In genomic region chr13:7170035-7170434, GRCm38 (mm10) we compare ENCODE assay signal across 5 mouse cellular contexts.
DNase-seq lines count a peak whose midpoint lies in the region; TF ChIP-seq lines count a peak whose summit lies in the region.
"Not testable (repeated sequence)": the region's sequence is repeated elsewhere in the genome, so short reads cannot be mapped to it uniquely, and the experiment has no call there.

No protein-coding gene starts in this region.

- 0 out of 2 replicates have a peak, but pooled peaks have one; percentile 46 for TF ChIP-seq EP300 in ES-Bruce4 (IDR thresholded peaks at IDR 0.05; ENCODE audit: insufficient read depth, low read depth, low read length)

- H3K4me3 ChIP-seq in ES-Bruce4 (ENCODE audit: low read depth, low read length); ES-E14 (ENCODE audit: insufficient read depth in 1 of 2, low read depth in 1 of 2, low read length in 2 of 2, poor library complexity in 1 of 2, severe bottlenecking in 1 of 2): not testable (repeated sequence)

- in situ Hi-C loops in ES-E14 (cut with MboI; ENCODE audit: low sequenced_read_pairs in 2 of 2, unreplicated experiment in 2 of 2), result not testable (repeated sequence)

- peak overlapping the region; percentile 99 for H3K27ac ChIP-seq in ES-Bruce4 (ENCODE audit: insufficient read depth, low read length)
- not testable (repeated sequence) for H3K27ac ChIP-seq in ES-E14 (ENCODE audit: insufficient read depth, low read depth, low read length, poor library complexity, severe bottlenecking)

- H3K27me3 ChIP-seq in ES-Bruce4 (ENCODE audit: control insufficient read depth, insufficient read depth, low read length, poor library complexity, severe bottlenecking), result not testable (repeated sequence)

- peaks cover 29% of the 10 kb centered on the region for H3K9me3 ChIP-seq in ES-Bruce4 (replicated peaks; ENCODE audit: control insufficient read depth, insufficient read depth, low read length, poor library complexity, severe bottlenecking)
- not testable (repeated sequence) for H3K9me3 ChIP-seq in ES-E14 (ENCODE audit: control insufficient read depth, insufficient read depth, low read depth, low read length)

- H3K4me1 ChIP-seq in ES-Bruce4 (ENCODE audit: control insufficient read depth, insufficient read depth, low read length); ES-E14 (ENCODE audit: control insufficient read depth in 2 of 2, insufficient read depth in 2 of 2, low read length in 2 of 2, poor library complexity in 1 of 2): not testable (repeated sequence)

- not testable (repeated sequence) for TF ChIP-seq POLR2A in ES-Bruce4 (IDR thresholded peaks at IDR 0.05; ENCODE audit: insufficient read depth, low read length)

- not testable (repeated sequence) for H3K9ac ChIP-seq in ES-Bruce4 (ENCODE audit: low read depth, poor library complexity, severe bottlenecking); ES-E14 (ENCODE audit: insufficient read depth, low read depth, low read length, poor library complexity, severe bottlenecking)

- peak; percentile 71 for DNase-seq in ES-CJ7 (ENCODE audit: low read depth, low spot score)
- peak; percentile 22 for DNase-seq in ES-E14 (ENCODE audit: low read depth, low spot score)
- DNase-seq in R1 (ENCODE audit: low read depth, low spot score), result peak; percentile 89
- peak; percentile 78 for DNase-seq in ZHBTc4 (ENCODE audit: low read depth, low spot score)

- H3K36me3 ChIP-seq in ES-Bruce4 (ENCODE audit: control insufficient read depth, insufficient read depth, low read length, poor library complexity, severe bottlenecking); ES-E14 (ENCODE audit: control insufficient read depth, insufficient read depth, low read length, poor library complexity, severe bottlenecking): not testable (repeated sequence)

- not testable (repeated sequence) for TF ChIP-seq CTCF in ES-Bruce4 (IDR thresholded peaks at IDR 0.05; ENCODE audit: low read depth, low read length)

Comparison
In these comparisons a context has a peak if more than half of its experiments do, and no peak if none do; other contexts are left out.
1. DNase-seq: peak in every context shown above with its lines; median percentile 89 in R1; 78 in ZHBTc4; 71 in ES-CJ7; 22 in ES-E14.